17 mouse cellular contexts compared by ENCODE assay signal in the genomic region with DNA sequence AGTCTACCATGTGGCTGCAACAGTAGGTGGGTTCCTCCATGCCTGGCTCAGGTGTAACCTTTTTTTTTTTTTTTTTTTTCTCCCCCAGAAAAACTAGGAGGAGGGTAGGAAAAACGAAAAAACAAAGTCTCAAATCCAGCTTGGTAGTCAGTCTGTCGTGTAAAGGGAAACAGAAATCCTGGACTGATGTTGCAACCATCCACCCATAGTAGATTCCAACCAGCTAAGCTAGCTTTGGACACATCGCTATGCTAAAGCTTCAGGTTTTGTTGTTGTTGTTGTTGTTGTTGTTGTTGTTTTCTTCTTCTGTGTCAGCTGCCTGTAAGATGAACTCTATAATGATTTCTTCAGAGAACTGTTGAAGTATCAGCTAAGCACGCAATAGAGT. TPM values are rescaled to one million over a fixed set of nuclear protein-coding genes. Genes with fewer than 3 reads are reported as not detected.
DNase-seq lines count a peak whose midpoint lies in the region; ATAC-seq and TF ChIP-seq lines count a peak whose summit lies in the region.
"Had no signal": no experiment of that assay in that cellular context is flagged by ENCODE, and none has a peak within 500 bp of the region (broad histone marks: within the 10 kb centered on the region; RNA-seq: fewer than 3 reads in every experiment).

No protein-coding gene starts in this region.

- 59% methylated on average over 4 of the region's 4 CpGs for WGBS in forebrain, embryonic 10.5 days
- 62% methylated on average over 4 of the region's 4 CpGs for WGBS in forebrain, embryonic 13.5 days
- 43% methylated on average over 4 of the region's 4 CpGs for WGBS in kidney, adult 2 months
- 60% methylated on average over 4 of the region's 4 CpGs for WGBS in kidney, embryonic 14.5 days
- 52% methylated on average over 4 of the region's 4 CpGs for whole genome bisulfite sequencing in midbrain, embryonic 10.5 days
- 50% methylated on average over 4 of the region's 4 CpGs for WGBS in midbrain, embryonic 11.5 days
- 88% methylated on average over 4 of the region's 4 CpGs for WGBS in thymus, adult 2 months

- no peak overlapping the region for H3K4me2 ChIP-seq in forebrain, embryonic 13.5 days
- H3K4me2 ChIP-seq in kidney, embryonic 14.5 days (replicated peaks; ENCODE audit: low read depth, low read length), result no peak overlapping the region
- no peak overlapping the region for H3K4me2 ChIP-seq in midbrain, embryonic 11.5 days
- H3K4me2 ChIP-seq: embryonic facial prominence, embryonic 15.5 days; neural tube, embryonic 13.5 days had no signal

- 0 out of 2 replicates have a peak, but pooled peaks cover 3% of the 10 kb centered on the region for H3K27me3 ChIP-seq in forebrain, embryonic 10.5 days (ENCODE audit: poor library complexity, severe bottlenecking)
- no peaks in the 10 kb centered on the region for H3K27me3 ChIP-seq in forebrain, embryonic 13.5 days
- H3K27me3 ChIP-seq in kidney, adult 2 months (replicated peaks; ENCODE audit: control insufficient read depth, insufficient read depth, low read length), result no peaks in the 10 kb centered on the region
- no peaks in the 10 kb centered on the region for H3K27me3 ChIP-seq in kidney, embryonic 14.5 days (ENCODE audit: control insufficient read depth, insufficient read depth, low read length)
- no peaks in the 10 kb centered on the region for H3K27me3 ChIP-seq in midbrain, embryonic 10.5 days (ENCODE audit: low read depth, poor library complexity, severe bottlenecking)
- no peaks in the 10 kb centered on the region for H3K27me3 ChIP-seq in midbrain, embryonic 11.5 days (ENCODE audit: control insufficient read depth, insufficient read depth, low read length)
- no peaks in the 10 kb centered on the region for H3K27me3 ChIP-seq in thymus, adult 2 months (ENCODE audit: control insufficient read depth, insufficient read depth, low read length)
- H3K27me3 ChIP-seq: embryonic facial prominence, embryonic 15.5 days; neural tube, embryonic 13.5 days had no signal

- no peak for TF ChIP-seq POLR2A in kidney, adult 2 months (IDR thresholded peaks at IDR 0.05; ENCODE audit: low read depth, low read length)
- TF ChIP-seq POLR2A in thymus, adult 2 months (IDR thresholded peaks at IDR 0.05; ENCODE audit: control insufficient read depth, extremely low read depth, insufficient read depth, low read length, poor library complexity), result no peak

- ATAC-seq in forebrain, embryonic 13.5 days, result no peak
- ATAC-seq in kidney, embryonic 14.5 days (ENCODE audit: low FRiP score, low TSS enrichment), result no peak
- no peak for ATAC-seq in midbrain, embryonic 11.5 days (ENCODE audit: low FRiP score)
- ATAC-seq: CD4-positive, CD25-positive, alpha-beta regulatory T cell, adult 4 months had no signal

- no peak overlapping the region for H3K4me3 ChIP-seq in forebrain, embryonic 10.5 days
- no peak overlapping the region for H3K4me3 ChIP-seq in forebrain, embryonic 13.5 days
- no peak overlapping the region for H3K4me3 ChIP-seq in kidney, adult 2 months (ENCODE audit: insufficient read depth, low read depth, low read length)
- no peak overlapping the region for H3K4me3 ChIP-seq in kidney, embryonic 14.5 days (ENCODE audit: low read length)
- H3K4me3 ChIP-seq in midbrain, embryonic 10.5 days, result no peak overlapping the region
- no peak overlapping the region for H3K4me3 ChIP-seq in midbrain, embryonic 11.5 days (ENCODE audit: low read depth, low read length)
- no peak overlapping the region for H3K4me3 ChIP-seq in thymus, adult 2 months (ENCODE audit: control insufficient read depth, insufficient read depth, low read length)
- H3K4me3 ChIP-seq: embryonic facial prominence, embryonic 15.5 days; neural tube, embryonic 13.5 days had no signal

- H3K27ac ChIP-seq in forebrain, embryonic 10.5 days, result peak overlapping the region; percentile 17; the same call in 1 of the 2 replicates
- no peak overlapping the region for H3K27ac ChIP-seq in forebrain, embryonic 13.5 days
- peak overlapping the region; percentile 86 for H3K27ac ChIP-seq in kidney, adult 2 months (ENCODE audit: insufficient read depth, low read depth, low read length)
- H3K27ac ChIP-seq in kidney, embryonic 14.5 days (ENCODE audit: low read depth, low read length), result no peak overlapping the region
- H3K27ac ChIP-seq in midbrain, embryonic 10.5 days (replicated peaks), result peak overlapping the region; percentile 61
- H3K27ac ChIP-seq in midbrain, embryonic 11.5 days (ENCODE audit: low read depth, low read length), result no peak overlapping the region
- H3K27ac ChIP-seq in thymus, adult 2 months (ENCODE audit: control insufficient read depth, insufficient read depth, low read length), result no peak overlapping the region
- H3K27ac ChIP-seq: embryonic facial prominence, embryonic 15.5 days; neural tube, embryonic 13.5 days; stomach, postnatal 0 days had no signal

- no peak for DNase-seq in forebrain, embryonic 10.5 days (ENCODE audit: extremely low spot score, low spot score)
- DNase-seq in kidney, adult 2 months, result no peak
- DNase-seq in midbrain, embryonic 10.5 days (ENCODE audit: low spot score), result no peak
- DNase-seq in midbrain, embryonic 11.5 days (ENCODE audit: low spot score, missing footprints), result no peak
- DNase-seq in thymus, adult 2 months, result no peak
- no peak for DNase-seq in natural killer cell, adult 2 months (ENCODE audit: low spot score in 2 of 2)
- DNase-seq: gastrocnemius, postnatal 25 days; right cerebral cortex, postnatal 14 days; thymus, postnatal 25 days had no signal

- H3K9ac ChIP-seq in forebrain, embryonic 13.5 days, result no peak overlapping the region
- no peak overlapping the region for H3K9ac ChIP-seq in kidney, embryonic 14.5 days (ENCODE audit: low read depth, low read length)
- H3K9ac ChIP-seq in midbrain, embryonic 11.5 days (ENCODE audit: low read length), result no peak overlapping the region
- H3K9ac ChIP-seq: embryonic facial prominence, embryonic 15.5 days; neural tube, embryonic 13.5 days had no signal

- H3K9me3 ChIP-seq in forebrain, embryonic 10.5 days, result no peaks in the 10 kb centered on the region
- H3K9me3 ChIP-seq in forebrain, embryonic 13.5 days (replicated peaks), result no peaks in the 10 kb centered on the region
- no peaks in the 10 kb centered on the region for H3K9me3 ChIP-seq in kidney, embryonic 14.5 days (ENCODE audit: control insufficient read depth, low read length)
- no peaks in the 10 kb centered on the region for H3K9me3 ChIP-seq in midbrain, embryonic 10.5 days (replicated peaks)
- H3K9me3 ChIP-seq in midbrain, embryonic 11.5 days (ENCODE audit: control insufficient read depth, low read length), result no peaks in the 10 kb centered on the region
- H3K9me3 ChIP-seq: embryonic facial prominence, embryonic 15.5 days; neural tube, embryonic 13.5 days had no signal

- H3K36me3 ChIP-seq in forebrain, embryonic 10.5 days (replicated peaks), result no peaks in the 10 kb centered on the region
- H3K36me3 ChIP-seq in forebrain, embryonic 13.5 days (ENCODE audit: poor library complexity, severe bottlenecking), result no peaks in the 10 kb centered on the region
- no peaks in the 10 kb centered on the region for H3K36me3 ChIP-seq in kidney, adult 2 months (ENCODE audit: control insufficient read depth, insufficient read depth, low read length)
- H3K36me3 ChIP-seq in kidney, embryonic 14.5 days (ENCODE audit: control insufficient read depth, insufficient read depth, low read length), result no peaks in the 10 kb centered on the region
- H3K36me3 ChIP-seq in midbrain, embryonic 10.5 days, result no peaks in the 10 kb centered on the region
- H3K36me3 ChIP-seq in midbrain, embryonic 11.5 days (ENCODE audit: control insufficient read depth, insufficient read depth, low read length), result no peaks in the 10 kb centered on the region
- H3K36me3 ChIP-seq in thymus, adult 2 months (ENCODE audit: control insufficient read depth, insufficient read depth, low read length), result no peaks in the 10 kb centered on the region
- H3K36me3 ChIP-seq: embryonic facial prominence, embryonic 15.5 days; neural tube, embryonic 13.5 days had no signal

- no peak for TF ChIP-seq CTCF in kidney, adult 2 months (conservative IDR thresholded peaks at IDR 0.05; ENCODE audit: insufficient read depth, insufficient read length, low read depth, low read length)
- no peak for TF ChIP-seq CTCF in thymus, adult 2 months (IDR thresholded peaks at IDR 0.05; ENCODE audit: borderline replicate concordance, control insufficient read depth, extremely low read depth, insufficient read depth, low read length, poor library complexity)

- H3K4me1 ChIP-seq in forebrain, embryonic 10.5 days, result peaks cover 29% of the 10 kb centered on the region
- H3K4me1 ChIP-seq in forebrain, embryonic 13.5 days, result peaks cover 33% of the 10 kb centered on the region
- peaks cover 11% of the 10 kb centered on the region; the same call in 1 of the 2 replicates for H3K4me1 ChIP-seq in kidney, adult 2 months (ENCODE audit: control insufficient read depth, insufficient read depth, low read length)
- H3K4me1 ChIP-seq in kidney, embryonic 14.5 days (ENCODE audit: control insufficient read depth, insufficient read depth, low read length), result 0 out of 2 replicates have a peak, but pooled peaks cover 8% of the 10 kb centered on the region
- peaks cover 28% of the 10 kb centered on the region for H3K4me1 ChIP-seq in midbrain, embryonic 10.5 days
- H3K4me1 ChIP-seq in midbrain, embryonic 11.5 days (ENCODE audit: control insufficient read depth, insufficient read depth, low read length), result peaks cover 17% of the 10 kb centered on the region
- no peaks in the 10 kb centered on the region for H3K4me1 ChIP-seq in thymus, adult 2 months (replicated peaks; ENCODE audit: control insufficient read depth, insufficient read depth, low read length)
- H3K4me1 ChIP-seq: embryonic facial prominence, embryonic 15.5 days had no signal

RNA-seq across cellular contexts. Expression of gene Anapc15-ps, which starts 49.7 kb away (rescaled TPM):
- not detected in 2 replicates for polyA plus RNA-seq in forebrain, embryonic 10.5 days (2016; fragmentation: Nextera tagmentation; extraction: Ambion mirVana)
- 0.91 TPM in 1 of 2 replicates, not detected in the other for polyA plus RNA-seq in forebrain, embryonic 13.5 days (2015; fragmentation: Nextera tagmentation; extraction: Ambion mirVana)
- polyA plus RNA-seq in kidney, adult 2 months (2012; rRNA removed), result not detected in 2 replicates
- 0.59 TPM in 1 of 2 replicates, not detected in the other for polyA plus RNA-seq in kidney, embryonic 14.5 days (2014; fragmentation: Nextera tagmentation; extraction: Ambion mirVana)
- polyA plus RNA-seq in midbrain, embryonic 10.5 days (2016; fragmentation: Nextera tagmentation; extraction: Ambion mirVana), result not detected in 2 replicates
- polyA plus RNA-seq in midbrain, embryonic 11.5 days (2014; fragmentation: Nextera tagmentation; extraction: Ambion mirVana), result not detected in 2 replicates
- polyA plus RNA-seq in thymus, adult 2 months (2012; rRNA removed), result not detected in 2 replicates
- polyA plus RNA-seq: CD4-positive, CD25-positive, alpha-beta regulatory T cell, adult 4 months; embryonic facial prominence, embryonic 15.5 days; forebrain, embryonic 11.5 days; heart, embryonic 14.5 days; neural tube, embryonic 13.5 days; stomach, postnatal 0 days had no signal

RNA-seq across cellular contexts. Expression of gene Nudt4, which starts 59.6 kb away (rescaled TPM):
- 76.9 and 82.3 TPM in 2 replicates for polyA plus RNA-seq in forebrain, embryonic 10.5 days (2016; fragmentation: Nextera tagmentation; extraction: Ambion mirVana)
- polyA plus RNA-seq in forebrain, embryonic 13.5 days (2015; fragmentation: Nextera tagmentation; extraction: Ambion mirVana), result 76.6 and 76.7 TPM in 2 replicates
- 88.6 and 92.7 TPM in 2 replicates for polyA plus RNA-seq in kidney, adult 2 months (2012; rRNA removed)
- 97.8 and 143 TPM in 2 replicates for polyA plus RNA-seq in kidney, embryonic 14.5 days (2014; fragmentation: Nextera tagmentation; extraction: Ambion mirVana)
- polyA plus RNA-seq in midbrain, embryonic 10.5 days (2016; fragmentation: Nextera tagmentation; extraction: Ambion mirVana), result 90.8 and 91.5 TPM in 2 replicates
- polyA plus RNA-seq in midbrain, embryonic 11.5 days (2014; fragmentation: Nextera tagmentation; extraction: Ambion mirVana), result 141 and 148 TPM in 2 replicates
- 15.9 and 20.5 TPM in 2 replicates for polyA plus RNA-seq in thymus, adult 2 months (2012; rRNA removed)

Comparison
In these comparisons a context has a peak if more than half of its experiments do, and no peak if none do; other contexts are left out.
1. H3K27ac ChIP-seq: peak in forebrain, embryonic 10.5 days (single experiment), kidney, adult 2 months (single experiment) and midbrain, embryonic 10.5 days (single experiment); none in forebrain, embryonic 13.5 days (single experiment), kidney, embryonic 14.5 days (single experiment), midbrain, embryonic 11.5 days (single experiment) and thymus, adult 2 months (single experiment).